Mouse (Mus musculus): ENCODE data around the gene Gm14214.

DNA sequence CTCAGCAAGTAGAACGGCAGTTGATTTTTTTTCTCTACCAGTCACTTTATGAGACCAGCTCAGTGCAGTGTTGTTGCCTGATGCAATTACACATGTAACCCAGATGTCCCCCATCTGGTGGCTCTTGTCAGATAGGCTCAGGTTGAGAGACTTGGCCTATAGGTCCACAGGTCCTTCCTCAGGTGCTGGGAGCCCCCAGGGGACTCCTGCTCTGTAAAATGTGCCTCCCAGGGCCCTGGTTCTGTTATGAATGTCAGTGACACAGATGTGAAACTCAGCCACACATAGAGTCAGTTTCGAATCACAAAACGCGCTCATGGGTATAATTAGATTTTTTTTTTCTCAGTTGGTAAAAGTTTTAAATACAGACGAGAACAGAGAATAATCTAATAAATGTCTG lies 12.1 kb downstream of the Gm14214 start:
- TF ChIP-seq POLR2A (IDR thresholded peaks at IDR 0.05; ENCODE audit: extremely low read depth, insufficient read depth, low read length) (no peak), CTCF (IDR thresholded peaks at IDR 0.05; ENCODE audit: low read depth, low read length) (no peak)

Measured in liver, adult 2 months (tissue).